Mouse (Mus musculus): ENCODE measurements around the gene Mettl9. TPM values are rescaled to one million over a fixed set of nuclear protein-coding genes. Genes with fewer than 3 reads are reported as not detected.

Gene Mettl9
- polyA plus RNA-seq (2012; rRNA removed; ENCODE audit: low replicate concordance), result 18.3 and 34.9 TPM in 2 replicates

GRCm38 (mm10) chr7:121033856-121034652 lies at the start of gene Mettl9:
Mettl9 (plus strand) TSS chr7:121034445.

DNA sequence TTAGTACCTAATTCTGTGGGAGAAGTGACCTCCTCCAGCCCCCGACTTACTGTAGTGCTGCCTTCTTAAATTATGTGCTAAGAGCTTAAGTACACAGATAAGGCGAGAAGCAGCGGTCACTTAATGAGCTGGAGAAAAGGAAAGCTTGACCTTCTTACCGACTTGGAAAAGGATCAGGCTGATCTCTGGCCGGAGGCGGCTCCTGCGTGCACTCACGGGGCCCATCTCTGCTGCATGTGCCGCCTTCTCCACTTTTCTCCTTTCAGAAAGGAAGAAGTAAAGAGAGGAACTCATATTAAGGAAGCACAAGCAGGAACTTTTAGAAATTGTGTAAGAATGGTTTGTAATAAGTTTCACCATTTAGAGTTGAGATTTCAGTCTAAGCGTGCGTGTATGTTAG lies 40.0 kb downstream of the Mettl9 start, which contains the start of gene Igsf6:
Gene Igsf6, minus strand, starts transcription at position 292 of the 400 bp plus-strand sequence.

GRCm38 (mm10) chr7:121081350-121081749 lies 47.1 kb downstream of the Mettl9 start, which contains the start of gene Otoa:
Otoa (plus strand) TSS chr7:121081650.

Other genes starting within 250 kb of the Mettl9 start
- not detected in 2 replicates for gene Gm5737, start 222.1 kb upstream of the Mettl9 start, polyA plus RNA-seq (2012; rRNA removed; ENCODE audit: low replicate concordance)
- gene Eef2k, start 191.6 kb upstream of the Mettl9 start, polyA plus RNA-seq (2012; rRNA removed; ENCODE audit: low replicate concordance), result 6.8 and 7.6 TPM in 2 replicates
- gene Polr3e, start 116.7 kb upstream of the Mettl9 start, polyA plus RNA-seq (2012; rRNA removed; ENCODE audit: low replicate concordance), result 9.0 and 11.5 TPM in 2 replicates
- gene Cdr2, start 52.1 kb upstream of the Mettl9 start, polyA plus RNA-seq (2012; rRNA removed; ENCODE audit: low replicate concordance), result 83.0 and 83.6 TPM in 2 replicates
- 0.13 and 1.7 TPM in 2 replicates for gene Mfsd13b, start 51.9 kb upstream of the Mettl9 start, polyA plus RNA-seq (2012; rRNA removed; ENCODE audit: low replicate concordance)
- 0.19 and 0.20 TPM in 2 replicates for gene Igsf6, start 40.1 kb downstream of the Mettl9 start, polyA plus RNA-seq (2012; rRNA removed; ENCODE audit: low replicate concordance)
- gene Otoa, start 47.2 kb downstream of the Mettl9 start, polyA plus RNA-seq (2012; rRNA removed; ENCODE audit: low replicate concordance), result 0.26 and 0.88 TPM in 2 replicates

All from duodenum, adult 2 months (tissue).